Mouse (Mus musculus): ENCODE measurements around the gene Tbck.

GRCm38 (mm10) chr3:132811791-132812190, 127.8 kb downstream of the Tbck start:
- TF ChIP-seq CTCF (conservative IDR thresholded peaks at IDR 0.05; ENCODE audit: low read length) (no peak), NANOG (IDR thresholded peaks at IDR 0.05; ENCODE audit: borderline replicate concordance, low read length) (no peak)
